Mouse (Mus musculus) limb, embryonic 10.5 days (tissue): ENCODE results near the gene Nfatc3. TPM values are rescaled to one million over a fixed set of nuclear protein-coding genes. Genes with fewer than 3 reads are reported as not detected.

Source experiments
- DNase-seq: peaks from one replicate; pipeline ENCODE4 v3.0.0-alpha.2; 2017; ENCODE audit warnings: low spot score
- H3K27ac ChIP-seq: fragments of 300-500 bp; sonication (generic); 2 replicates; pipeline ENCODE4 v1.5.1; 2016; ENCODE audit warnings: mild to moderate bottlenecking
- H3K27me3 ChIP-seq: fragments of 300-500 bp; sonication (generic); 2 replicates; pipeline ENCODE4 v1.6.1; 2016; ENCODE audit warnings: low read depth, mild to moderate bottlenecking; ENCODE audit not compliant: poor library complexity, severe bottlenecking
- H3K36me3 ChIP-seq: fragments of 300-500 bp; sonication (generic); 2 replicates; pipeline ENCODE4 v1.6.1; 2016; ENCODE audit warnings: mild to moderate bottlenecking, moderate library complexity
- H3K4me1 ChIP-seq: fragments of 300-500 bp; sonication (generic); 2 replicates; pipeline ENCODE4 v1.6.1; 2016
- H3K4me3 ChIP-seq: fragments of 300-500 bp; sonication (generic); 2 replicates; pipeline ENCODE4 v1.5.1; 2016; ENCODE audit warnings: mild to moderate bottlenecking, moderate library complexity
- H3K9me3 ChIP-seq: fragments of 300-500 bp; sonication (generic); replicated peaks from 2 replicates; pipeline ENCODE4 v1.6.1; 2016; ENCODE audit warnings: mild to moderate bottlenecking
- WGBS: fragments of 180-500 bp; shearing (Covaris S2); methylation state at CpG from one replicate; pipeline ENCODE4 v1.1.7; 2016; 5-methylcytosine and 5-hydroxymethylcytosine counted together
- polyA plus RNA-seq: library from polyadenylated mRNA; unstranded; fragments of >200 nt; fragmentation: Nextera tagmentation; extraction: Ambion mirVana; gene quantifications from 2 replicates; pipeline ENCODE4 v1.2.1, GENCODE M21; 2016

The Nfatc3 gene
- polyA plus RNA-seq, 1 experiment from 2014 or later, result 7.9 TPM

- Histone ChIP-seq H3K4me1 (no peaks in the 10 kb centered on the region), H3K4me3 (no peak overlapping the region), H3K27me3 (no peaks in the 10 kb centered on the region), H3K36me3 (peaks cover 82% of the 10 kb centered on the region), H3K27ac (no peak overlapping the region), H3K9me3 (no peaks in the 10 kb centered on the region)
- WGBS, result 96% methylated on average over 3 of the region's 3 CpGs
- DNase-seq, result no peak
Measured at GRCm38 (mm10) chr8:106108729-106109128, 50.1 kb downstream of the Nfatc3 start.

DNA sequence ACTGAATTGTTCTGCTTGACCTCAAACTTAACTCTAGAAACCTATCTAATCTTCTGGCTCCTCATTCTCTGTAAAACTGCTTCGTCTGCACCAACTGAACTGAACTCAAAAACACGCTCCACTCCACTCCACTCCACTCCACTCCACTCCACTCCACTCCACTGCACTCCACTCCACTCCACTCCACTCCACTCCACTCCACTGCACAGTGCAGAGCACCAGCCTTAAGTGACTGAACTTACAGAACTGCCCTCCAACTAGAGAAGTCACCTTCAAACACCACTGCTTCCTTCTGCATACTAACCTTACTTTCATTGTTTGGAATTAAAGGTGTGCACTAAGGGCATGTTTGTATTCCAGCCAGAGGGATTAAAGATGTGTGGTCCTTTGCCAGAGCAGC, 53.4 kb downstream of the Nfatc3 start:
- 98% methylated on average over 2 of the region's 2 CpGs for WGBS

GRCm38 (mm10) chr8:106112514-106112913, 53.9 kb downstream of the Nfatc3 start:
- H3K36me3 ChIP-seq, result peaks cover 87% of the 10 kb centered on the region
- H3K9me3 ChIP-seq, result no peaks in the 10 kb centered on the region
- H3K27me3 ChIP-seq, result no peaks in the 10 kb centered on the region
- 93% methylated on average over 1 of the region's 1 CpGs for WGBS
- no peak for DNase-seq
- H3K4me1 ChIP-seq, result no peaks in the 10 kb centered on the region
- H3K27ac ChIP-seq, result no peak overlapping the region
- H3K4me3 ChIP-seq, result no peak overlapping the region

More for the DNA sequence above, 53.4 kb downstream of the Nfatc3 start:
- Histone ChIP-seq H3K36me3 (peaks cover 87% of the 10 kb centered on the region), H3K4me1 (no peaks in the 10 kb centered on the region), H3K27me3 (no peaks in the 10 kb centered on the region), H3K9me3 (no peaks in the 10 kb centered on the region), H3K4me3 (no peak overlapping the region), H3K27ac (no peak overlapping the region)
- no peak for DNase-seq

DNA sequence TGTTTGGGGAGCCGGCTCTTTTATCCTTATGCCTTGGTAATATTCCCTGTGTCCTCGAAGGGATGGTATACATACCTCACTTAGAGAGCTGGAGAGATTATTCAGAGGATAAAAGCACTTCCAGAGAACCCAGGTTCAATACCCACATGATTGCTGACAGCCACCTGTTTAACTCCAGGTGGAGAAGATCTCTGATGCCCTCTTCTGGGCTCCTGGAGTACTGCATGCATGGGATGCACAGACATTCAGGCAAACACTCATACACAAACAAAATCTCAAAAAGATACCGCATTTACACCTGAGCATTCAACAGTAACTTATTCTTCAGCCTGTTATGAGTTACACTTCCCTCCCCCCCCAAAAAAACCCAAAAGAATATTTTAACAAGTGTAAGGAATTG, 57.3 kb downstream of the Nfatc3 start:
- Histone ChIP-seq H3K4me1 (no peaks in the 10 kb centered on the region), H3K4me3 (no peak overlapping the region), H3K36me3 (peaks cover 74% of the 10 kb centered on the region), H3K27ac (no peak overlapping the region), H3K9me3 (no peaks in the 10 kb centered on the region), H3K27me3 (no peaks in the 10 kb centered on the region)
- 90% methylated on average over 3 of the region's 3 CpGs for WGBS
- peak; percentile 52 for DNase-seq

DNA sequence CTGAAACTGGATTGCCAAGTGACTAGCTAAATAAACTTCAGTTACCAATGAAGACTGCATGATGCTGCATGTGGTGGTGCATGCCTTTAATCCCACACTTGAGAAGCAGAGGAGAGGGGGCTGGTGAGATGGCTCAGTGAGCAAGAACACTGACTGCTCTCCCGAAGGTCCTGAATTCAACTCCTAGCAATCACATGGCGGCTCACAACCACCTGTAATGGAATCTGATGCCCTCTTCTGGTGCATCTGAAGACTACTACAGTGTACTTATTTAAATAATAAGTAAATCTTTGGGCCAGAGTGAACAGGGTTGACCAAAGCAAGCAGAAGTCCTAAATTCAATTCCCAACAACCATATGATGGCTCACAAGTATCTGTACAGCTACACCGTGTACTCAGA, 64.8 kb downstream of the Nfatc3 start:
- H3K27ac ChIP-seq, result no peak overlapping the region
- no peak overlapping the region for H3K4me3 ChIP-seq
- H3K36me3 ChIP-seq, result peaks cover 68% of the 10 kb centered on the region
- H3K27me3 ChIP-seq, result no peaks in the 10 kb centered on the region
- no peaks in the 10 kb centered on the region for H3K9me3 ChIP-seq
- no peaks in the 10 kb centered on the region for H3K4me1 ChIP-seq
- DNase-seq, result no peak
- 88% methylated on average over 3 of the region's 3 CpGs for WGBS

DNA sequence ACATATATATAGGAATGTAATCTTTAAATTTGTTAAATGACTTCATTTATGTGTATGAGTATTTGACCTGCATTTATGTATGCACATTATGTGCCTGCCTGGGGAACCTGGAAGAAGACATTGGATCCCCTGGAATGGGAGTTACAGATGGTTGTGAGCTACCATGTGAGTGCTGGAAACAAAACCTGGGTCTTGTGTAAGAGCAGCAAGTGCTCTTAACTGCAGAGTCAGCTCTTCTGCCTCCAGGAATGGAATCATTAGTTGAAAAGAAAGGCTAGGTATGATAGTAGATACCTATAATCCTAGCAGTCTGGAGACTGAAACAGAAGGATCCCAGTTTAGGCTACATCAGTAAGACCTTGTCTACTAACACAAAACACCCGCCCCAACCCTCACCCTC, 67.4 kb downstream of the Nfatc3 start:
- Histone ChIP-seq H3K4me1 (no peaks in the 10 kb centered on the region), H3K27ac (no peak overlapping the region), H3K27me3 (no peaks in the 10 kb centered on the region), H3K36me3 (peaks cover 72% of the 10 kb centered on the region), H3K4me3 (no peak overlapping the region), H3K9me3 (no peaks in the 10 kb centered on the region)
- no peak for DNase-seq
- 92% methylated on average over 1 of the region's 1 CpGs for WGBS

- 73% methylated on average over 3 of the region's 3 CpGs for WGBS
- DNase-seq, result no peak
- peaks cover 73% of the 10 kb centered on the region for H3K36me3 ChIP-seq
- no peak overlapping the region for H3K4me3 ChIP-seq
- no peaks in the 10 kb centered on the region for H3K27me3 ChIP-seq
- no peaks in the 10 kb centered on the region for H3K4me1 ChIP-seq
- H3K9me3 ChIP-seq, result no peaks in the 10 kb centered on the region
- H3K27ac ChIP-seq, result no peak overlapping the region
Measured at GRCm38 (mm10) chr8:106127054-106127453, 68.4 kb downstream of the Nfatc3 start.

- no peaks in the 10 kb centered on the region for H3K9me3 ChIP-seq
- H3K27ac ChIP-seq, result no peak overlapping the region
- WGBS, result 94% methylated on average over 10 of the region's 10 CpGs
- H3K27me3 ChIP-seq, result peaks cover 9% of the 10 kb centered on the region
- no peak for DNase-seq
- peaks cover 80% of the 10 kb centered on the region for H3K36me3 ChIP-seq
- no peak overlapping the region for H3K4me3 ChIP-seq
- no peaks in the 10 kb centered on the region for H3K4me1 ChIP-seq
Measured at GRCm38 (mm10) chr8:106127882-106128410, 69.3 kb downstream of the Nfatc3 start.

DNA sequence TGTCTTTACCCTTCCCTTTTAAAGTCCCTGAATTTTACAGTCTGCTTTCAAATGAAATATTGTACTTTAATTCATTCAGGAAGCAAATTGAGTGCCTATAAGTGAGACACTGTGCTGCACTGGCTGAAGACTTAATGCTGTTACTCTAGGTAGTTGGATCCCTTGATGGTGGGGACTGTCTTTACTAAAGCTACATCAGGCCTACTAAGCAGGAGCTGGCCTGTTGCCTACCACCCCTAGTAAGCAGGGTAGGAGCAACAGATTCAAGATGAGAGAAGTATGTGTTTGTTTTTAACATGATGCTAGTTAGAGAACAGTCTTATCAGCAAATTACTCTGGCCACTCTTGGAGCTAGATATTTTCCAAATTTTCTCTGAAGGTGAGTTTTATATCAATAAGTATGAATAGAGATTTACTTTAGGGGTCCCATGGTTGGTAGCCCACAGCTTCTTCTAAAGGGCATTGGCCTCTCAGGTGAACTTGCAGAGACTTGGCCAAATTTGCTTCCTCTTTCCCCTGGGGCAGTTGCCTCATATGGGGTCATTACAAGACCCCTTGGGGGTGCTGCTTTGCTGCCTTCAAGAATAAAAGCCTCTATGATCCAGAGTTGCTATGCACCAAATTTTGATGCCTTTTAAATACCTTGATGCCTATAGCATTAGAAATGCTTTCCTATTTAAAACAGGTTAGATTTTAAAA, 70.7 kb downstream of the Nfatc3 start:
- Histone ChIP-seq H3K4me1 (peaks cover 4% of the 10 kb centered on the region; the same call in 1 of the 2 replicates), H3K9me3 (no peaks in the 10 kb centered on the region), H3K36me3 (peaks cover 79% of the 10 kb centered on the region), H3K27me3 (peaks cover 23% of the 10 kb centered on the region), H3K27ac (no peak overlapping the region), H3K4me3 (no peak overlapping the region)
- DNase-seq, result no peak

- H3K27me3 ChIP-seq, result peaks cover 29% of the 10 kb centered on the region
- H3K36me3 ChIP-seq, result peaks cover 75% of the 10 kb centered on the region
- peaks cover 7% of the 10 kb centered on the region; the same call in 1 of the 2 replicates for H3K4me1 ChIP-seq
- no peak for DNase-seq
- no peak overlapping the region for H3K27ac ChIP-seq
- H3K4me3 ChIP-seq, result no peak overlapping the region
- H3K9me3 ChIP-seq, result no peaks in the 10 kb centered on the region
- WGBS, result 84% methylated on average over 2 of the region's 2 CpGs
Measured at GRCm38 (mm10) chr8:106129997-106130396, 71.4 kb downstream of the Nfatc3 start.

GRCm38 (mm10) chr8:106130505-106130904, 71.9 kb downstream of the Nfatc3 start:
- Histone ChIP-seq H3K27ac (no peak overlapping the region), H3K4me3 (no peak overlapping the region), H3K4me1 (peaks cover 11% of the 10 kb centered on the region; the same call in 1 of the 2 replicates), H3K9me3 (no peaks in the 10 kb centered on the region), H3K27me3 (peaks cover 34% of the 10 kb centered on the region), H3K36me3 (peaks cover 75% of the 10 kb centered on the region)
- no peak for DNase-seq
- 94% methylated on average over 2 of the region's 2 CpGs for WGBS

- WGBS, result 88% methylated on average over 4 of the region's 4 CpGs
- Histone ChIP-seq H3K9me3 (no peaks in the 10 kb centered on the region), H3K27me3 (peaks cover 40% of the 10 kb centered on the region), H3K27ac (no peak overlapping the region), H3K36me3 (peaks cover 75% of the 10 kb centered on the region), H3K4me3 (no peak overlapping the region), H3K4me1 (peaks cover 16% of the 10 kb centered on the region)
- DNase-seq, result no peak
Measured at GRCm38 (mm10) chr8:106131021-106131420, 72.4 kb downstream of the Nfatc3 start.

DNA sequence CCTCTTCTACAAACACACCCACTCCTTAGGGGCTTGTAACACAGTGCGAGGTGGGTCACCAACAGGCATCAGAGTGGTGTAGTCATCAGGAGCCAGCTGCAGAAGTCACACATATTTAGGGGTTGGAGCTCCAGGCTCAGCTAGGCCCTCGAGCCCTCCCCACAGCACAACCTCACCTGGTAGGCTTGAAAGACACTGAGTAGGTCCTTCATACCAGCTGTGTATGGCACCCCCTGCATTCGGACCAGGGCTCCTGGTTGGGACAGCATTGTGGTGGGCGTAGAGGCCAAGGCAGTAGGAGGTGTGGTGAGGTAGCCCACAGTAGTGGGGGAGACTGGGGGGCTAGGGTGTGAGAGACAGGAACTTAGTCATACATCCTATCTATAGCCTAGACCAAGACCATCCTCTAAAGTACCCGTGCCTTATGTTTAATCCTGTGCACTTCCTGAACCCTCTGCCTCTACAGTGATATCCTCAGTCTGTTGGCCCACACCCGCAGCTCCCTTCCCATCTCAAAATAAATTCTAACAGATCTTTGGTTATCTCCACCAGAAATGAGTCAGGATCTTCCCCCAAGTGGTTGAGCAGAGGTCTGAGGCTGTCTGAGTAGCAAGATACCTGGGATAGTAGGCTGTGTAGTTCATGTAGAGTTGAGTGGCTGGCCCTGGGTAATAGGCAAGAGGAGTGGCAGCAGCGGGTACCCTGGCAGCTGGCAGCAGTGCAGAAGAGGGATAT, 73.0 kb downstream of the Nfatc3 start:
- H3K27me3 ChIP-seq, result peaks cover 46% of the 10 kb centered on the region
- peaks cover 69% of the 10 kb centered on the region for H3K36me3 ChIP-seq
- H3K27ac ChIP-seq, result no peak overlapping the region
- H3K4me1 ChIP-seq, result peaks cover 23% of the 10 kb centered on the region
- 92% methylated on average over 7 of the region's 7 CpGs for WGBS
- H3K4me3 ChIP-seq, result no peak overlapping the region
- no peak for DNase-seq
- no peaks in the 10 kb centered on the region for H3K9me3 ChIP-seq
